Mouse (Mus musculus): Measurements from ENCODE around the gene Nat8. TPM values are rescaled to one million over a fixed set of nuclear protein-coding genes. Genes with fewer than 3 reads are reported as not detected.
"Not testable (repeated sequence)": the region's sequence is repeated elsewhere in the genome, so short reads cannot be mapped to it uniquely, and the experiment has no call there.

Nat8 gene
- polyA plus RNA-seq (2012; rRNA removed): 4.3 and 4.4 TPM in 2 replicates

DNA sequence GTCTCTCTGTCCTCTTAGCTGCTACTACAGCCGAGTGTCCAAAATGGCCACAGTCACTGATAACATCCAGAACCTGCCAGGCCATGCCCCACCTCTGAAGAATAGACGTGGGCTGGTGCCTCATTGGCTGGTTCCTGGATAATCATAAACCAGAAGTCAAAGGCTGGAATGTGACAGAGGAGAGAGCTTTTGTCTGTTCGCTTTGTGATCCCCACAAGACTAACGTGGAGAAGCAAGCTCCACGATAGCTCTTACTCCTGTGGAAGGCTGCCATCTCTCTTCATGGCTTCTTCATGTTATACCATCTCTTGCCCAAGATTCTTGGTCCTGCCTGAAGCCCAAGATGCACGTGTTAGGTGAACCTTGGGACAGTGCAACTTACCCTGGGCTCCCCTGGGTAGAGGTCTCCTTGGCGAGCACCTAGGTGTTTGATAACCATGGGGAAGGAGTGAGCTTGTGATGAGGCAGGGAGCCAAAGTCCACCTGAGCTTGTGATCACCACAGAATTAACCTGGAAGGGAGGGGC is at the start of gene Nat8:
Nat8 (minus strand) TSS at position 287 of the 526 bp plus-strand sequence.
- Histone ChIP-seq H3K4me1 (ENCODE audit: control insufficient read depth, insufficient read depth, low read length) (peaks cover 2% of the 10 kb centered on the region; the same call in 1 of the 2 replicates), H3K27ac (ENCODE audit: insufficient read depth, low read length) (no peak within 1 kb of the TSS), H3K4me3 (ENCODE audit: insufficient read depth, low read length) (no peak within 1 kb of the TSS)
- TF ChIP-seq CTCF (IDR thresholded peaks at IDR 0.05; ENCODE audit: extremely low read depth, insufficient read depth, low read length) (no peak), POLR2A (IDR thresholded peaks at IDR 0.05; ENCODE audit: extremely low read depth, insufficient read depth, low read length) (no peak)

DNA sequence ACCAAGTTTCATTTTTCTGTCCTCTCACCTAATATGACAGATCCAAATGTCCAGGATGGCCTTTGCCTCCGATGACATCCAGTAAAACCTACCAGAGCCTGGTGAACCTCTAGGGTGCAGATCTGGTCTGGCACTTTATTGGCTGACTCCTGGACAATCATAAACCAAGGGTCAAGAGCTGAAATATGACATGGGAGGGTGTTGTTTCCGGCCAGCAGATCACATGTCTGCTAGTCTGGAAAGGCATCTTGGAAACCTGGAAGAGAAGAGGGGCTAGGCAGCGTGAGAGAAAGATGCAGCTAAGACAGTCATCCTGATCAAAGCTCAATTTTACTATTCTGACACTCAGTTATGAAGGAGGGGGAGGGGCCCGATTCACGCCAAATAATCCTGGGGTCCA is 37.1 kb upstream of the Nat8 start, which contains the start of gene Nat8f2:
Nat8f2 (minus strand) TSS at position 153 of the 400 bp plus-strand sequence.
- H3K4me3 ChIP-seq (ENCODE audit: insufficient read depth, low read length); H3K27ac ChIP-seq (ENCODE audit: insufficient read depth, low read length): not testable (repeated sequence)

DNA sequence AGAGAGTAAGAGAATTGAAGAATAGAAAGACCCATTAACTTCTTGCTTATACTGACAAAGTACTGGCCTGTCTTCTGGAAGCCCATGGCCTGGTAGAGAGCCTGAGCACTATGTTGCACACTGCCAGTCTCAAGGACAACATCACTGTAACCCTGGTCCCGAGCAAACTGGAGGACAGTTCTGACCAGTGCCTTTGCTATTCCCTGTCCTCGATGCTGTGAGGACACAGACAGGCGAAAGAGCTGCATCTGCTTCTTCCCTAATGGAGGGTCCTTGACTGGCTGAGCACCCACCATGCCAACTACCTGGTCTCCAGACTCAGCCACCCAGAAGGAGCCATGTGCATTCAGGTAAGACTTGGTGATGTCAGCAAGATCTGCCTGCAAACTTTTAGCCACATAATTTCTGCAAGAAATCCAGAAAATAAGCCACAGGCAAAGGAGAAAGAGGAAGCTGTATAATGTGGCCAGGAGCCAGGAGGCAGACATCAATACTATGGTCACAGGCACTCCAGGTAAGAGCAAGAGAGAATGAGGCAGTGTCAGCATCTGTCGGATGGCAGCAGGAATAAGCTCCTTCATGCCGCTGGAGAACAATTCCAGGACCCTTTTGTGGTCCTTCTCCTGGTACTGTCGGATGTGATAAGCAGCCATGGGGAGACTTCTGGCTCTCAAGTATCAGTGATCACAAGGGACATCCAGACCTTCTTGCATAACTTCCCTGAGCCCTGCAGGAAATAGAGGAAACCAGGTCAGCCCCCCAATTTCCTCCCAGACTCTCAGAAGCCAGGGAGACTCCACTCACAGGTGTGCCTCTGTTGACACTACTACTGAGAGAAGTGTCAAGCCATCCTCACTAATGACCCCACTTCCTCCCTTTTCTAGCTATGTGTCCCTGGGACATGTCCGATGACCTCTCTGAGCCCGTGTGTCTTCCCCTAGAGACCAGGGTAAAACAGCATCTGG is 36.1 kb upstream of the Nat8 start:
- no peak overlapping the region for H3K4me3 ChIP-seq (ENCODE audit: insufficient read depth, low read length)
- H3K27ac ChIP-seq (ENCODE audit: insufficient read depth, low read length): no peak overlapping the region
- H3K4me1 ChIP-seq (ENCODE audit: control insufficient read depth, insufficient read depth, low read length): 0 out of 2 replicates have a peak, but pooled peaks cover 2% of the 10 kb centered on the region
- TF ChIP-seq CTCF (IDR thresholded peaks at IDR 0.05; ENCODE audit: extremely low read depth, insufficient read depth, low read length) (no peak), POLR2A (IDR thresholded peaks at IDR 0.05; ENCODE audit: extremely low read depth, insufficient read depth, low read length) (no peak)

More for the DNA sequence above, 37.1 kb upstream of the Nat8 start, which contains the start of gene Nat8f2:
- H3K4me1 ChIP-seq (ENCODE audit: control insufficient read depth, insufficient read depth, low read length): not testable (repeated sequence)

DNA sequence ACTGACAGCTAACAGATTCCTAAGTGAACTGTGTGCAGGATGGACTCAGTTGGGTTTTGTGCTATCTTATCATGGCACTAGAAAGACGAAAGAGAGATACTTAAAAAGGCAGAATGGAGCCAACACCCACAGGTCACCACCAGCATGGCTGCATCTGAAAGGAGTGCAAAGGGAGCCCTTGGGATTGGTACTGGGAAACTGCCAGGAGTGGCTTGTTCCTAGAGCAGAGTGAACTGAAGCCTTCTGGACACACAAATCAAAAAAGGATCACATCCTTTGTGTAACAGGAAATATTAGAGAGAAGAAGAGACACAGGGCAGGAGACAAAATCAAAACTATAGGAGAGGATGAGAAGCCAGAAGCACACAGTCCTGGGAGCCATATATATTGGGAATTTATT is 35.1 kb upstream of the Nat8 start:
- H3K4me1 ChIP-seq (ENCODE audit: control insufficient read depth, insufficient read depth, low read length); H3K27ac ChIP-seq (ENCODE audit: insufficient read depth, low read length); H3K4me3 ChIP-seq (ENCODE audit: insufficient read depth, low read length): not testable (repeated sequence)

DNA sequence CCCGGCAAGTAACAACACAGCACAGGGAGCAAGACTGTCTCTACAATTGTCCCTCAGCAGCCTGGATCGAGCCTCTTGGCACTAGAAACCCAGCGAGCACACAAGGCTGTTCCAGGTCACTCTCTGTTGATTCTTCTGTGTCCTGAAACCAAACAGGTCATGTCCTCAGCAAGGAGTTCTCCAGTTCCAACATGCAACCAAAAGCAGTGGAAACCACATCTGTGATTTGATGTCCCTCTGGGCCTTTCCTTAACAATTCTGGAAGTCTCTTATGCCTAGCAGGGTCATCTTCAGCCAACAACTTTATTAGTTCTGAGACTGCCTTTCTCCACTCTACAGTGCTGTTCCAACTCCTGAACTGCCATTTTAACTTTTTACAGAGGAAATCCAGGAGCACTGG is 34.3 kb upstream of the Nat8 start:
- H3K4me3 ChIP-seq (ENCODE audit: insufficient read depth, low read length); H3K4me1 ChIP-seq (ENCODE audit: control insufficient read depth, insufficient read depth, low read length): not testable (repeated sequence)

DNA sequence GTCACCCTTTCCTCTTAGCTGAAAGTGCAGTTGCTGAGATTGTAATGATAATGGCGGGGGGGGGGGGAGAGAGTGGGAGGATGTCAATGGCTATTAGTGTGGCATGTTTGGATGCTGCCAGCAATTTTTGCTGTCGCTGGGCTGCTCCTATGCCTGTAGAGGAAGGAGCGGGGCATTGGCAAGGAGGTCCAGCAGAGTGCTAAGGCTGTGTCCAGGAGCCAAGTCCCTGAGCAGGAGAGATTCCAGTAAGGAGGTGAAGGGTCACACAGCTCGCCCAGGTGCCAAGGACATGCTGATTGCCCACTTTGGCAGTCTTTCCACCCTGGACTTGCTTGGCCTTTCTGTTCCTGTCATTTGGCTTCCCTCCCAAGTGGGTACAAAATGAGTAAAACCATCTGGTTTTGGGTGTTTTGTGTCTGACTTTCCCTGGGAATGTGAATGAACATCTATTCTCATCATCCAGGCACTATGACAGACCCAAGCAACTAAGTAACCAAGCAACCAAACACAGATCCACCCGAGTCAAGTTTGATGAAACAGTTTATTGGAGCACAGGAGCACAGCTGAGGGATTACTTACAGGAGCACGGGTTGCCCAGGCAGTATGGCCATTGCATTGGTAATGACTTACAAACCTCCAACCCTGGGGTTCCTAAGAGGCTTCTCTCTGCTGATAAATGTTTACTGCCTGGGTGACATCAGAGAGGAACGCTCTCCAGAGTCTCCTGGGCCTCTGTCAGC is 33.2 kb upstream of the Nat8 start:
- H3K4me3 ChIP-seq (ENCODE audit: insufficient read depth, low read length); H3K4me1 ChIP-seq (ENCODE audit: control insufficient read depth, insufficient read depth, low read length); H3K27ac ChIP-seq (ENCODE audit: insufficient read depth, low read length): not testable (repeated sequence)

More for the DNA sequence above, 34.3 kb upstream of the Nat8 start:
- not testable (repeated sequence) for H3K27ac ChIP-seq (ENCODE audit: insufficient read depth, low read length)

DNA sequence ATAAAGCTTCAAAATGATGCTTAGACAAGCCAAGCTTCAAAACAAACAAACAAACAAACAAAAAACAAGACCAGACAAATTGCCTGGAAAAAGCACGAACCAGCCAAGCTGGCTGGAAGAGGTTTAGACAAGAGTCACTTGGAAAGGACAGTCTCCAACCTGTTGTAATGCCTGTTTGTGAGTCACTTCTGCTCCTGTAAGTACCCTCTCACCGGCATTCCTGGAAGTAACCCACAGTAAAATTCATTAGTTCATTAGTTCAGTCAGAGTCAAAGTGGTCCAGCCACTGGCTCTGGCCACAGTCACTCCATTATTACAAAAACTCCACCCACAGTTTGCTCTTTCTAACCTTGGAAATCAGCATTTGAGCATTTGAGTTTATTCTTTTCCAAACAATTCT is 32.0 kb upstream of the Nat8 start:
- Histone ChIP-seq H3K4me1 (ENCODE audit: control insufficient read depth, insufficient read depth, low read length) (0 out of 2 replicates have a peak, but pooled peaks cover 2% of the 10 kb centered on the region), H3K27ac (ENCODE audit: insufficient read depth, low read length) (no peak overlapping the region)
- TF ChIP-seq CTCF (IDR thresholded peaks at IDR 0.05; ENCODE audit: extremely low read depth, insufficient read depth, low read length): no peak
- no peak for TF ChIP-seq POLR2A (IDR thresholded peaks at IDR 0.05; ENCODE audit: extremely low read depth, insufficient read depth, low read length)

DNA sequence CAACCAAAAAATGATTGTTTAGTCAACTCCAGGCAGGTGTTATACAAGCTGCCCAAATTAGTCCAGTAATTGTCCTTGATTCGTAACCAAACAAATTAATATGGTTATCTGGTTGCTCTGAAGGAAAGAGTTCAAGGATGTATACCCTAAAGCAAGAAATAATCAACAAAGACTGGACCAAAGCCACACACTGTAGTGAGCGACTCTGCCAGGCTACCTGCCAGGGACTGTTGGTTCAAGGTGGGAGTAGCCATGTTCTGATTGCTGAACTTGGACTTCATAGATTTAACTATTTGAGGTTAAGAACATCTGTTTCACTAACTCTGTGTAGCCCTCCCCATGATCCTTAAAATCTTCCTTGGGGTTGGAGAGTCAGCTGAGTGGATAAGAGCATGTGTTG is 31.3 kb upstream of the Nat8 start:
- TF ChIP-seq POLR2A (IDR thresholded peaks at IDR 0.05; ENCODE audit: extremely low read depth, insufficient read depth, low read length) (no peak), CTCF (IDR thresholded peaks at IDR 0.05; ENCODE audit: extremely low read depth, insufficient read depth, low read length) (no peak)
- Histone ChIP-seq H3K4me3 (ENCODE audit: insufficient read depth, low read length) (no peak overlapping the region), H3K27ac (ENCODE audit: insufficient read depth, low read length) (no peak overlapping the region), H3K4me1 (ENCODE audit: control insufficient read depth, insufficient read depth, low read length) (0 out of 2 replicates have a peak, but pooled peaks cover 2% of the 10 kb centered on the region)

More for the DNA sequence above, 32.0 kb upstream of the Nat8 start:
- no peak overlapping the region for H3K4me3 ChIP-seq (ENCODE audit: insufficient read depth, low read length)

DNA sequence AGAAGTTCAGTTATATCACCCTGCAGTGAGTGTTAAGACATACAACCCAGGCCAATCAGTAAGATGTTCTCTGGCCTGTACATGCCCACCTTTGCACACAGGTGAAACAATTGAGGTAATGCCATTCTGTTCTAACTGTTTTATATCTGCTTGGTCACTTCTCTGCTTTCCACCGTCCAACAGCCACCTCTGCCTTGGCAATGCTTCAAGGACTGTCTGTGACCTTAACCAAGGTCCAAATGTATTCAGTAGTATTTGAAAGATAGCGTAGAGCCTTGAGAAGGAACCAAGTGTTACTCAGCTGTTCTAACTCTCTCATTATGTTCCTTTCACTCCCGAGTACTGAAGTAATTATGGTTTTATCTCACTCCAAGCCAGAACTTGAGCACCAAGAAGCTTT is 30.7 kb upstream of the Nat8 start:
- Histone ChIP-seq H3K4me1 (ENCODE audit: control insufficient read depth, insufficient read depth, low read length) (0 out of 2 replicates have a peak, but pooled peaks cover 2% of the 10 kb centered on the region), H3K4me3 (ENCODE audit: insufficient read depth, low read length) (no peak overlapping the region), H3K27ac (ENCODE audit: insufficient read depth, low read length) (no peak overlapping the region; the same call in 1 of the 2 replicates)
- no peak for TF ChIP-seq CTCF (IDR thresholded peaks at IDR 0.05; ENCODE audit: extremely low read depth, insufficient read depth, low read length)

DNA sequence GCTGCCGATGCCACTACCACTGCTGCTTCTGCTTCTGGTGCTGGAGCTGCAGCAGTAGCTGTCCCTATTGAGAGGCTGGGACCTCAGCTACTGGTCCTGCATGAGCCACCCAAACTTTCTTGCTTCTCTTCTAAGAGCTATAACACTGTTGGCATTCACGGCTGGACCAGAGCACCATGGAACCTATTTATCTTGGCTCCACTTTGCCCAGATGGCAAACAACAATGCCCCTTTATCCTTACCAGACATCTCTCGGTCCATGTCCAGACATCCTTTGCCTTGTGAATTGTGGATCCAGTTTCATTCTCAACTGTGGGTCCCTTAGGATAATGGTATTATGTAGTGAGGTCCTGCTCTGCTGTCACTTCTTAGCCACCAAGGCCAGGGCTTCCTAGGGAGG is 29.4 kb upstream of the Nat8 start:
- TF ChIP-seq CTCF (IDR thresholded peaks at IDR 0.05; ENCODE audit: extremely low read depth, insufficient read depth, low read length) (no peak), POLR2A (IDR thresholded peaks at IDR 0.05; ENCODE audit: extremely low read depth, insufficient read depth, low read length) (no peak)
- H3K4me3 ChIP-seq (ENCODE audit: insufficient read depth, low read length): no peak overlapping the region
- H3K27ac ChIP-seq (ENCODE audit: insufficient read depth, low read length): no peak overlapping the region
- H3K4me1 ChIP-seq (ENCODE audit: control insufficient read depth, insufficient read depth, low read length): 0 out of 2 replicates have a peak, but pooled peaks cover 3% of the 10 kb centered on the region
